Mouse (Mus musculus): ENCODE results near the gene Ddx31.
A peak's percentile ranks its signal among the peaks of the same experiment; 100 is the strongest.

Ddx31 gene

DNA sequence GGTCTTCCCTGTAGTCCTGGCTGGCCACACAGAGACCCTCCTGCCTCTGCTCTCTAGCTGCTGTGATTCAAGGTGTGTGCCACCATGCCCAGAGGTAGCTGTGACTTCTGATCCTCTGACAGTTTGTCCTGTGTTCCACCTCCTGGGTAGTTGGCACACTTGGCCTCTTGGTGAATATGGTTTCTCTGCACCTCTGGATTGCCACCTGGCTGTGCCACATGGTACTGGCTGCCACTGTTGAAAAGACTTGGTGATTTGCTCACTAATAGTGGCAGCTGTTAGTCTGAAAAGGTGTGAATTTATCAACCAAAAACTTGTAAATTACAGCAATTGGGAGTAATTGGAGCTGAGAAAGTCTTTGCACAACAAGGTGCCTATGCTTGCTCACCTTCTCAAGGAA is 23.7 kb downstream of the Ddx31 start:
- no peak for DNase-seq (ENCODE audit: low spot score in 2 of 2)

DNA sequence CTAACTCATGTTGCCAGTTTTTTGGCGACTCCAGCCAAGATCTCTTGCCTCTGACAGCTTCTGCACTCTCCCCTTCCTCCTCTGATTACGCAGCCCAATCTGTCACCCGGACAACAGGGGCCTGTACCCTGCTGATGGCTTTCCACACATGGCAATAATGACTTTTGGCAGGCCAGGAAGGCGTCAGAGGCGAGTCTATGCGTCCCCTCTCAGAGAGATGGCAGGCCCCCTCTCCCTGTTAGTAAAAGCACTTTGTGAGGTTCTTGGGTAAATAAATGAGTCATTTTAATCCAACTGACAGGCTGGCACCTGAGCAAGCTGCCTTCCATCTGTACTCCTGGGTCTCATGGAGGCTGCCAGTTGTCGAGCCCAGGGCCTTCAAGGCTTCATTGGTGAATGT is 27.3 kb downstream of the Ddx31 start:
- no peak for DNase-seq (ENCODE audit: low spot score in 2 of 2)

- no peak for DNase-seq (ENCODE audit: low spot score in 2 of 2)
Observed at GRCm38 (mm10) chr2:28875554-28875953, 35.3 kb downstream of the Ddx31 start.

- DNase-seq (ENCODE audit: low spot score in 2 of 2) = no peak
Observed at GRCm38 (mm10) chr2:28881275-28881674, 41.1 kb downstream of the Ddx31 start.

- no peak for DNase-seq (ENCODE audit: low spot score in 2 of 2)
Observed at GRCm38 (mm10) chr2:28882047-28882446, 41.8 kb downstream of the Ddx31 start.

DNA sequence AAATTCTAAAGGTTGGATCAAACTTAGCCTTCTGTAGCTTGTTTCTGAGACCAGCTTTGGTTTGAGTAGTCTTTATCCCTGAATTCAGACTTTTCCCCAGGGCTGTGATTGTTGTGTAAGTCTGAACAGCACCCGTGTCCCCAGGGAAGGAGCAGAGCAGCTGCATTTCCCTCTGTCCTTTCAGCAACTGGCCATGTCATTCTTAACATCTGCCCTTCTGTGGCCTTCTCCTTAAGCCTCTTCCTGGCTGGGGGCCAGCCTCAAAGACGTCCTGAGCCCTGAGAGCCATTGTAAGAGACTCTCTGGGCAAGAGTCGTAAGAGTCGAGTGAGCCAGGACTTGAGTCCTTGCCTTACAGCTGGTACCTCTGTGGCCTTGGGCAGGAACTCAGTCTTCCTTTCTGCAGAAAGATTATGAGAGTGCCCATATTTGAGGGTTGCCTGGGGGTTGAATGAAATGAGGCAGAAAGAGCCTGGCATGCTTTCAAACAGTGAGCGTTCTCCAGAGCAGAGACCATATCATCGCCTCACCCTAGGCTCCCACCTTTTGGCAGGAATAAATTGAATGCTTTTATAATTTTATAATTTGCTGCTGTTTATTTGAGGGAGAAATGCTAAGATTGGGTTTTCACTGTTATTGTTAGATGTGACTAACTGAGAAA is 42.8 kb downstream of the Ddx31 start:
- DNase-seq (ENCODE audit: low spot score in 2 of 2) = peak; percentile 4 to 12

GRCm38 (mm10) chr2:28884914-28885313 is 44.7 kb downstream of the Ddx31 start:
- no peak for DNase-seq (ENCODE audit: low spot score in 2 of 2)

- DNase-seq (ENCODE audit: low spot score in 2 of 2) = no peak
Observed at GRCm38 (mm10) chr2:28892796-28893195, 52.6 kb downstream of the Ddx31 start.

DNA sequence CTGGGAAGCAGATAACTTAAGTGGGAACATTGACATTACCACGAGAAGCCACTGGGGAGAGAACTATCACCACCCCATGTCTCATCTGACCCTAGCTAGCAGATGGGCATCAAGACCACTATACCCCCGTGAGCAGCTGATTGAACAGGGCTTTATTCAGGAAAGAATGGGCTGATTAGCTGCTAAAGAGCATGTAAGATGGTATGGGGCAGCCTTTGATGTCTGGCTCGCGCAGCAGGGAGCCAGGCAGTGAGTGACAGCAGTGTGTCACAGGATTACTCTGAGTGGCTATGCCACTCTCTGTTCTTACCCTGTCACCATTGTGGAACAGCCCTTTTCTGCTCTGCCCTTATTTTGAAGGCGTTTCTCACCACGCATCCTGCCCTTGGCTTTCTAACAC is 53.3 kb downstream of the Ddx31 start:
- no peak for DNase-seq (ENCODE audit: low spot score in 2 of 2)

DNA sequence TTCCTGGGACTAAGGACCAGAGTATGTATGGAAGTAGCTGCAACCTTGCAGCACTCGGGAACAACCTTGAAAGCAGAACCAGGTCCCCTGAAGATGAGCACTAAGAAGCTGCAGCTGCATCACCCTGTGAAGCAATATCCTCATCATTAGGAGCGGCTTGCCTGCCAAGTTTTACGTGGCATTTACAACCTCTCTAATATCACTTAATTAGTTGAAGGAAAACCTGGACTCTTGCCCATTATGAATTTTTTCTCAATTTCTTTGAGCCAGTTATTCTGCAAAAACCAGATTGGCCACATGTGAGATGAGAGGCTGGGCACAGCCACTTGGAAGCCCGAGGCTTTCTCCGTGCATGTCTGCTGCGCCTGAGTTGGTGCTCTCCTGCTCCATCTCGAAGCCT is 55.7 kb downstream of the Ddx31 start:
- no peak for DNase-seq (ENCODE audit: low spot score in 2 of 2)

- DNase-seq (ENCODE audit: low spot score in 2 of 2) = no peak
Observed at GRCm38 (mm10) chr2:28897340-28897899, 57.2 kb downstream of the Ddx31 start.

- no peak for DNase-seq (ENCODE audit: low spot score in 2 of 2)
Observed at GRCm38 (mm10) chr2:28902291-28902690, 62.1 kb downstream of the Ddx31 start.

DNA sequence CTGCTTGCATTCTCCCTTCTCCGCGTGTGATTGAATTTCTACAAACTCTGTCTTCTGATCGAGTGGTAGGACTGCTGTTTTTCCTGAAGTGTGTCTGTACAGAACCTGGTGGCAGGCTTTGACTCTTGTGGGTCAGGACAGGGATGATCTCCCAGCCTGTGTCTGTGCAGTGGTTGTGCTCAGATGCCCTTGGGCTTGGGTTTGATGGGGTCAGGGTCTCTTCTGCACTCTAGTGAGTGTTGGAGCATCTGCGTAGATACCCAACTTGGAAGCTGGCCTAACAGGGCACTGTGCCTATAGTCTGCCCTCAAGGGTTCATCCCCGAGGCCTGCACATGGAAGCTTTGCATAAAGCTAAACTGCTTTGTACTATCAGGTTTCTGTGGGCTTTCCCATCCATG is 63.7 kb downstream of the Ddx31 start:
- DNase-seq (ENCODE audit: low spot score in 2 of 2) = no peak

- no peak for DNase-seq (ENCODE audit: low spot score in 2 of 2)
Observed at GRCm38 (mm10) chr2:28904786-28905185, 64.6 kb downstream of the Ddx31 start.

DNA sequence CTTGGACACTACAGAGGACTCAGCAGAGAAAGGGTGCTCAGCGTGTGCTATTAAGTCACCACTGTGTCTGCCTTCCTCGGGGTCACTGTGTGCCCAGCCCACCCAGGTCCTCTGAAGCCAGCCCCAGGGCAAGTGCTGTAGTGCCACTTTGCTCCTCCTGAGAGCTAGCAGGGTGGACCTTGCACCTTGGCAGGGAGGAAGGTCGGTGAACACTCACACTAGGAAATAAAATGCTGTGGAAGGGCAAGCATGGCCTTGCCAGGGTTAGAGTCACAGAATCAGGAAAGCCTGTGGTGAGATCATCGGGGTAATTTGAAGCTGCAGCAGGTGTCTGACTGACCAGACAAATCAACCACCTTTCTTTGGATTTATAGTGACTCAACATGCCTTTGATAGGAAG is 65.4 kb downstream of the Ddx31 start:
- no peak for DNase-seq (ENCODE audit: low spot score in 2 of 2)

DNA sequence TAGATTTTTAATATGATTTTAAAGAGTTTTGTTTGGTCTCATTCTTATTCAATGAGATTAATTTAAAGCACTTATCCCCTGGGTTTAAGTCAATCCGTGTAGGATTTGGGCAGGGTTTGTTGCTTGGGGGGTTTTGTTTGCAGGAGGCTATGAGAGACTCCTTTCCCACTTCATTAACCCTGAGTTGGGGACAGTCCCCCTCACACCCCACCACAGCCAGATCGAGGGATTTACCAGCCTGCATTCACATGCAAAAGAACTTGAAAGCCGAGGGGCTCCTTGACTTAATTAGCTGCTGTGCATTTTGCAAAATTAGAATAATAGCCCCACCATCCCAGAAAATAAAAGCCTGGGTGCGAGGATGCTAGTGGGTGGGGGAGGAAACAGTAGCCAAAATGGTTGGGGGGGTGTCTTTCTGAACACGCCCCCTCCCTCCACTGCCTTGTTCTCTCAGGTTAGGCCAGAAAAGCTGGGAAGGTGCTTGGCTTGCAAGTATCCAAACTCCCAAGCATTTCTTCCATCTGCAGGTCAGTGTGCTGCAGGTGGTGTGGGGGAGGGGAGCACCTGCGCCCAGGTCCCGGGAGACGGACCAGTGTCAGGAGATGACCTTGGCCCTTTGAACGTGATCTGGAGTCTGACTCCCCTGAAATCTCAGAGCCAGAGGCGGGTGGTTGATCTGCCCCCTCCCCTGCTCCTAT is 67.6 kb downstream of the Ddx31 start:
- no peak for DNase-seq (ENCODE audit: low spot score in 2 of 2)

- peak in 1 of 2 experiments; percentile 18 for DNase-seq (ENCODE audit: low spot score in 2 of 2)
Observed at GRCm38 (mm10) chr2:28908389-28909153, 68.4 kb downstream of the Ddx31 start.

DNA sequence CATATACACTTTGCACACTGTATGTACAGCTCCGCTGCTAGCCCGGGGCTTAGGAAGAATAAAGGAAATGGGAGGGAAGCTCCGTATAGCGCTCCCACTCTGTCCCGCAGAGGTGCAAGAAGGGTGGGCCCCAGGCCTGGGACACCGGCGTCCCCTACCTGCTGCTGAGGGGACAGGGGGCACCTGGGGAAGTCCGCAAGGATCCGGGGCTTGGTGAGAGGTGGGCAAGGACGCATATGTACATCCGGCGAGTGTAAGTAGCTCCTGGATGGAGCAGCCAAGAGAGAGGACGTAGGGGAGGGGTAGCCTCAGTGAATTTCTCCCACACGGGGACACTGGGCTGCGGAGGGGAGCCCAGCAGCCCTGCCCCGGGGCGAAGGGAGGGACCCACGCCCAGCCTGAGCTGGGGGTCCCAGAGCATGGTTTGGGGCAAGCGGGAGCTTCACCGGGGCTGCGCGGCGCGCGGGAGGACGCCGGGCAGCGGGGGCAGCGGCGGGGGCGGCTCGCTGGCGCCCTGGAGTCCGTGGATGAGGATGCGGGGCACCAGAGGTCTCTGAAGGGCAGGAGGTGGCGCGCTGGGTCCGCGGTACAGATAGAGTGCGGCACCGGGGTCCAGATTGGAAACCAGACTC is 69.1 kb downstream of the Ddx31 start:
- DNase-seq (ENCODE audit: low spot score in 2 of 2) = no peak

GRCm38 (mm10) chr2:28909818-28910710 is 69.9 kb downstream of the Ddx31 start:
- DNase-seq (ENCODE audit: low spot score in 2 of 2) = no peak

- DNase-seq (ENCODE audit: low spot score in 2 of 2) = no peak
Observed at GRCm38 (mm10) chr2:28910877-28911276, 70.7 kb downstream of the Ddx31 start.
